Mouse (Mus musculus): Measurements from ENCODE around the gene Sp2.

The Sp2 gene

GRCm38 (mm10) chr11:96912682-96913081 is 70.1 kb downstream of the Sp2 start:
- DNase-seq (ENCODE audit: low spot score in 2 of 2), result no peak

- DNase-seq (ENCODE audit: low spot score in 2 of 2), result peak; percentile 72 to 79
These were observed 72.8 kb downstream of the Sp2 start for GRCm38 (mm10) chr11:96910003-96910402.

- DNase-seq (ENCODE audit: low spot score in 2 of 2), result no peak
These were observed 74.2 kb downstream of the Sp2 start for GRCm38 (mm10) chr11:96908594-96908993.

- no peak for DNase-seq (ENCODE audit: low spot score in 2 of 2)
These were observed 76.2 kb downstream of the Sp2 start for GRCm38 (mm10) chr11:96906431-96907161.

Measured in frontal cortex, postnatal 25 days (tissue).